Mouse (Mus musculus) forebrain, embryonic 10.5 days (tissue): ENCODE results near the gene Vgll2. TPM values are rescaled to one million over a fixed set of nuclear protein-coding genes. Genes with fewer than 3 reads are reported as not detected.

ENCODE experiments used
- DNase-seq: peaks from one replicate; pipeline ENCODE4 v3.0.0-alpha.2; 2017; ENCODE audit warnings: low spot score; ENCODE audit errors: extremely low spot score
- H3K27ac ChIP-seq: fragments of 300-500 bp; sonication (generic); 2 replicates; pipeline ENCODE4 v1.5.1; 2016; ENCODE audit warnings: mild to moderate bottlenecking
- H3K27me3 ChIP-seq: fragments of 300-500 bp; sonication (generic); 2 replicates; pipeline ENCODE4 v1.6.1; 2016; ENCODE audit warnings: mild to moderate bottlenecking; ENCODE audit not compliant: poor library complexity, severe bottlenecking
- H3K36me3 ChIP-seq: fragments of 300-500 bp; sonication (generic); replicated peaks from 2 replicates; pipeline ENCODE4 v1.6.1; 2016; ENCODE audit warnings: mild to moderate bottlenecking, moderate library complexity
- H3K4me1 ChIP-seq: fragments of 300-500 bp; sonication (generic); 2 replicates; pipeline ENCODE4 v1.6.1; 2016
- H3K4me3 ChIP-seq: fragments of 300-500 bp; sonication (generic); 2 replicates; pipeline ENCODE4 v1.5.1; 2016; ENCODE audit warnings: mild to moderate bottlenecking, moderate library complexity
- H3K9me3 ChIP-seq: fragments of 300-500 bp; sonication (generic); 2 replicates; pipeline ENCODE4 v1.6.1; 2016; ENCODE audit warnings: mild to moderate bottlenecking, moderate library complexity
- WGBS: fragments of 180-500 bp; shearing (Covaris S2); methylation state at CpG from one replicate; pipeline ENCODE4 v1.1.7; 2016; 5-methylcytosine and 5-hydroxymethylcytosine counted together
- microRNA-seq: library from miRNA; unstranded; fragments of <30 nt; microRNA quantifications from one replicate; pipeline ENCODE4, GENCODE M21; 2017
- polyA plus RNA-seq: library from polyadenylated mRNA; unstranded; fragments of >200 nt; fragmentation: Nextera tagmentation; extraction: Ambion mirVana; gene quantifications from 2 replicates; pipeline ENCODE4 v1.2.1, GENCODE M21; 2016

Gene Vgll2
- polyA plus RNA-seq, 1 experiment from 2014 or later = 0.68 TPM

DNA sequence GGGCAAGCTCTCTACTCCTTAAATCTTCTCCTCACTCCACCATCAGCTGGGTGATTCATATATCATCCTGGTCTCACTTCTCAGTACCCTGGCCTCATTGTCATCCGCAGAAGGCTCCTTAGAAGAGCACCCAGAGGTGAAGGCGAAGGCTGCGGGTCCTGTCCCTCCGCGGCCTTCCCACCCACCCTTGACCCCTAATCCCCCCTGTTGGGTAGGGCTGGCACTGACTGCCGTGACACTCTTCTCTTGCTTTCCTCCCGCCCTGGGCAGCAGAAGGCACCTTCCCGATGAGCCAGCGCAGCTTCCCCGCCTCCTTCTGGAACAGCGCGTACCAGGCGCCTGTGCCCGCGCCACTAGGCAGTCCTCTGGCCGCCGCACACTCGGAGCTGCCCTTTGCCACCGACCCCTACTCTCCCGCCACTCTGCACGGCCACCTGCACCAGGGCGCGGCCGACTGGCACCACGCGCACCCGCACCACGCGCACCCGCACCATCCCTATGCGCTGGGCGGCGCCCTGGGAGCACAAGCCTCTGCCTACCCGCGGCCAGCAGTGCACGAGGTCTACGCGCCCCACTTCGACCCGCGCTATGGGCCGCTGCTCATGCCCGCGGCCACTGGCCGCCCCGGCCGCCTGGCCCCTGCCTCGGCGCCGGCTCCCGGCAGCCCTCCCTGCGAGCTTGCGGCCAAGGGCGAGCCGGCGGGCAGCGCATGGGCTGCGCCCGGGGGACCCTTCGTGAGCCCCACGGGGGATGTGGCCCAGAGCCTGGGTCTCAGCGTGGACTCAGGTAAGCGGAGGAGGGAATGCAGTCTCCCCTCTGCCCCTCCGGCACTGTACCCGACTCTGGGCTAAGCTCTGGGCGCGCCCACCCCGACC lies 5.1 kb downstream of the Vgll2 start:
- H3K4me3 ChIP-seq = peak overlapping the region; percentile 57
- peak; percentile 39 for DNase-seq
- H3K4me1 ChIP-seq = peaks cover 30% of the 10 kb centered on the region
- H3K9me3 ChIP-seq = no peaks in the 10 kb centered on the region
- no peaks in the 10 kb centered on the region for H3K36me3 ChIP-seq
- H3K27me3 ChIP-seq = peaks cover 100% of the 10 kb centered on the region
- WGBS = under 1% methylated on average over 67 of the region's 68 CpGs
- no peak overlapping the region for H3K27ac ChIP-seq

DNA sequence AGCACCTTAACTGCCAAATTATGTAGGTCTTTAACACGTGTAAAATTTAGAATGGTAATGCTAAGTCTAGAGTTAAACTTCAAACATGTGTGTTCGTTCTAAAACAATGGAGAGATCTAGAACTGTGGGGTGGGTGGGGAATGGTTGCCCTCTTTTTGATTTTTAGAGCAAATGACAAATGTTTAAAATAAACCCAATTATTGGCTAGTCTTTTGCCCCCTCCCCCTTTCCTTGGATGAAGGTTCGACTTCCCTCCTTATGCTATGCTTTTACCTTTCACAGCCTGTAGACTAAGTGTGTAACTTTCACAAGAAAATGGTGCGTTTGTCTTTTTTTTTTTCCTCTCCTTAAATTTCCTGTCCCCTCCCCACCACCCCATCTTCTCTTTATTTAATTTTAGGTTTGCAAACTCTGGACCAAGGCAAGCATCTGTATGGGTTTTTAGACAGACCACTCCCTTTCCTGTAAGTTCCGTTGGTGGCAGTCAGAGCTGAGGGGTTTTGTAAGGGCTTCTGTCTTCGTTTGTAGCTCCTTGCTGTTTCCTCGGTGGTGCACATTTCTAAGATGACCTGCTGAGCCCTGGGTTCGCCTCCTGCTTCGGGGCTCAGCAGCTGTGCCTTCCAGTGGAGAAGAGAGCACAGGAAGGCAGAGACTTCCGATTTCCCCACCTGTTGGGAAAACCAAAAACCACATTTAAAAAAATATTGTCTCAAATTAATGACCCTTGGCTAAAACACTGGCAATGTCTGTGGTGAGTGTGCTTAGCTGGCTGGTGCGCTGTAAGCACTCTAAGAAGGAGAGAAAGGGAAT lies 6.5 kb downstream of the Vgll2 start:
- peaks cover 22% of the 10 kb centered on the region for H3K4me1 ChIP-seq
- peak; percentile 18 for DNase-seq
- no peak overlapping the region for H3K4me3 ChIP-seq
- no peaks in the 10 kb centered on the region for H3K36me3 ChIP-seq
- H3K27me3 ChIP-seq = peaks cover 90% of the 10 kb centered on the region
- no peaks in the 10 kb centered on the region for H3K9me3 ChIP-seq
- no peak overlapping the region for H3K27ac ChIP-seq
- WGBS = 1% methylated on average over 11 of the region's 11 CpGs

DNA sequence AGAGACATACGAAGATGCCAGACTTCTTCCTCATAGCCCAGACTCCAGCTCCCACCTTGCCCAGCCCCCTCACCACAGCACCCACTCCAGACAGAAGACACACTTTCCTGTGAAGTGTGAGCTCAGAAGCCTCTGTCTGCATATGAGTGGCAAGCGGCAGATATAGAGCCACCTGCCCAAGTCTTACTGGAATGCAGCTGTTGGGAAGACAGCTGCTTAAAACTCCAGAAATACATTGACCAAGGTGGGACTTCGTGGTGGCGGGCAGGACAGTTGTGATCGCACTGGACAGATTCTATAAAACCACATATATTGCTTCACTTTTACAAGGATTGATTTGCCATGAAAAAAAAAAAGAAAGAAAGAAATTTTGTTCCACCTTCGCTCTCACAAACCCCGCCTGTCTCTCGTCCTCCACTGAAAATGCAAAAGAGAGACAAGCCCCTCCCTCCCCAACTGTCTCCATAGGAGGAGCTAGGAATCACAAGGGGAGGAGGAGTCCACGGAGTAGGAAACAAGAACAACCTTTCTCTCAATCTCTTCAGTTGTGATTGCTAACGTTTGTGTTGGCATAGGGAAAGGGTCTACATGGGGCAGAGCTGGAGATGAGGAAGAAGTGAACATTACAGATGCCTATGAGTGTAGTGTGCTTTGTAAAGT lies 7.2 kb downstream of the Vgll2 start:
- Histone ChIP-seq H3K4me3 (no peak overlapping the region), H3K36me3 (no peaks in the 10 kb centered on the region), H3K27ac (no peak overlapping the region), H3K27me3 (peaks cover 82% of the 10 kb centered on the region), H3K9me3 (no peaks in the 10 kb centered on the region), H3K4me1 (peaks cover 22% of the 10 kb centered on the region)
- WGBS = 2% methylated on average over 10 of the region's 10 CpGs
- no peak for DNase-seq

DNA sequence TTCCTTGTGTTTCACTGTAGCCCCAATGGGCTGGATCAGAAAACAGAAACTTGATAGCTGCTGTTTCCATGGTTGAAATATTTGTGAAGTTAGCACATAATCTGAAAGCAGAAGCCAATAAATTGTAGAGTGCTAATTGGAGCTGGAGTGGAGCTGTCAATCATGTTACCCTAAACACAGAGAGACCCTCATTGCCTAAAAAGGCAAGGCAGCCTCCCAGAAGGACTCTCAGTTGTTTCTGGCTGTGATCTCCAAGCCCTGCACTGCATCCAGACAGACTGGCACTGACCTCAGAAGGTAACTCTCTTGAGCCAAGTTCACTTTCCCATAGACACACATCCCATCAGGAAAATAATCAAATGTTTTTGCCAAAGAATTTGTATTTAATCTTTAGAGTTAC lies 11.4 kb downstream of the Vgll2 start:
- Histone ChIP-seq H3K4me3 (no peak overlapping the region), H3K4me1 (peaks cover 10% of the 10 kb centered on the region), H3K27ac (no peak overlapping the region), H3K27me3 (peaks cover 40% of the 10 kb centered on the region), H3K9me3 (no peaks in the 10 kb centered on the region), H3K36me3 (no peaks in the 10 kb centered on the region)
- DNase-seq = no peak

DNA sequence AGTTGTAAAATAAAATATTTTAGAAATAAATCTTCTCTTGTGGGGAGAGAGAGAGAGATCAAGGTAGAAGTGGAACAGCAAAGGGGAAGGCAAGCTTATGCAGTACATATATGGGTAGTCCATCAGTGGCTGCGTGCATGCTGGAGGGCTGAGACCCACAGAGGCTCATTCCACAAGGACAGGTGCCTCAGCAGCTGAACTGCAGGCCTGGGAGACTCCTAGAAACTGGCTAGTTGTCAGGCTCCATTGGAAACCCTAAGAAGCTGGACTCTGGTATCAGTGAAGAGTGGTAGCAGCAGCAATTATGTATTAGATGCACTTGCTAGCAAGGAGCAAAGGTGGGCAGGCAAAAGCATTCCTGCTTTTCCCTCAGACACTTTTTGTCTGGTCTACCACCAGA lies 17.1 kb downstream of the Vgll2 start:
- no peaks in the 10 kb centered on the region for H3K36me3 ChIP-seq
- no peak overlapping the region for H3K27ac ChIP-seq
- no peaks in the 10 kb centered on the region for H3K4me1 ChIP-seq
- H3K9me3 ChIP-seq = no peaks in the 10 kb centered on the region
- 97% methylated on average over 1 of the region's 1 CpGs for WGBS
- H3K27me3 ChIP-seq = no peaks in the 10 kb centered on the region
- no peak overlapping the region for H3K4me3 ChIP-seq
- DNase-seq = no peak

DNA sequence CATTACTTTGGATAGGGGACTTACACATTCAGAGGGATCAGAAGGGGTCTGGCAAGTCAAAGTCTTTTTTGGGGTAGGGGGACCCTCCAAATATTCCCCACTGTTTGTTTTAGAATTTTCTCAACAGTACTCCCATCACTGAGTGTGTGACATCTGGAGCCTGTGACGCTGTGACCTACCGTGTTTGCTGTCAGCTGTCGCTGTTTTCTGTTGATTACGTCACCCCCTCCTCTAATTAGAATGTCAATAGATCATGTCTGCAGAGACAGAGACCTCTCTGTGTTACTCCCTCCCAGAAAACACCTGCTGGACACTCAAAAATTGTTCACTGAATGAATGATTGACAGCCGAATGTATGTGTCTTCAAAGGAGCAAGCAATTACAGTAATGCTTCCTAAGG lies 20.8 kb downstream of the Vgll2 start:
- DNase-seq = no peak
- no peaks in the 10 kb centered on the region for H3K36me3 ChIP-seq
- no peak overlapping the region for H3K4me3 ChIP-seq
- H3K27ac ChIP-seq = no peak overlapping the region
- H3K4me1 ChIP-seq = no peaks in the 10 kb centered on the region
- H3K27me3 ChIP-seq = no peaks in the 10 kb centered on the region
- 83% methylated on average over 5 of the region's 5 CpGs for WGBS
- H3K9me3 ChIP-seq = no peaks in the 10 kb centered on the region

DNA sequence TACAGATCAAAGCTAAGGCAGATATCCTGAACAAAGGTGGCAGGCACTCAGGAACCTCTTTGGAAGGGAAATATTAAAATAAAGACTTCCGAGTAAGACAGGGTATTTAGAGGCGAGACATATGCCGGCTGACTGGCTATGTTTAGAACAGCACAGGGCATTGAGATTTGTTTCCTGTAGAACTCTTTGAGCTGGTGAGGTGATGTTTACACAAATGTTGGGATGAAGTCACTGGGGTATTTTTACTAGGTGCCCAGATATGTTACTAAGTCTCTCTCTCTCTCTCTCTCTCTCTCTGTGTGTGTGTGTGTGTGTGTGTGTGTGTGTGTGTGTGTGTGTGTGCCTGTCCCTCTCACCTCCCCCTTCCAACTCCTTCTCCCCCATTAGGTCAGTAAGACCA lies 26.0 kb downstream of the Vgll2 start:
- WGBS = 89% methylated on average over 3 of the region's 3 CpGs
- H3K27me3 ChIP-seq = no peaks in the 10 kb centered on the region

DNA sequence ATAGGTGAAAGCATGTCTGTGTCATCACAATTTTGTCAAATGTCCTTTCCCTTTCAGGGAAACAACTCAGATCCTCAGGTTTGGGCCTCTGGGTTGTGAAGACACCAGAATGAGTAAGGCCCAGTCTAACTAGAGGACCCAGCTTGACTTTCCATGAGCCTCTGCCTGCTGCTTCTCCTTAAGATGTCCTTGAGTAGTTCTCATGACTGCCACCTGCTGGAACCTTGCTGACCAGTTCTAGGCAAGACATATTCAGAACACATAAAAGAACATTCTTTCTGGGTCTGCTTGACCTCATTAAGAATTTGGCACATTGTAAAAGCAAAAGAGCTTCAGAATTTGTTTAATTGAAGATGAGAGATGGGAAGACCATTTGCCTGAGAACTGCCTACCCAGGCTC lies 50.2 kb downstream of the Vgll2 start:
- Histone ChIP-seq H3K27ac (no peak overlapping the region), H3K36me3 (no peaks in the 10 kb centered on the region), H3K27me3 (no peaks in the 10 kb centered on the region), H3K9me3 (no peaks in the 10 kb centered on the region), H3K4me3 (no peak overlapping the region), H3K4me1 (no peaks in the 10 kb centered on the region)
- DNase-seq = peak; percentile 17

More for the DNA sequence above, 26.0 kb downstream of the Vgll2 start:
- no peak for DNase-seq
- no peaks in the 10 kb centered on the region for H3K4me1 ChIP-seq
- H3K27ac ChIP-seq = no peak overlapping the region
- H3K36me3 ChIP-seq = no peaks in the 10 kb centered on the region
- H3K9me3 ChIP-seq = no peaks in the 10 kb centered on the region
- no peak overlapping the region for H3K4me3 ChIP-seq

Small RNA genes lying within 50 kb of the gene (microRNA-seq; reads per million reads assigned to microRNA genes)
- not detected for gene Gm24084

Other genes starting within 250 kb of the Vgll2 start
- not detected in 2 replicates for gene Ros1, start 172.7 kb downstream of the Vgll2 start, polyA plus RNA-seq
- gene Dcbld1, start 211.1 kb downstream of the Vgll2 start, polyA plus RNA-seq = 25.3 and 26.8 TPM in 2 replicates